Mouse (Mus musculus) E14TG2a.4 (cell line): ENCODE measurements at regions not wholly inside any gene's neighbourhood (a gene's known extent, or its start where the extent isn't known, plus 50 kb on each side); places are given as distances from the start of the nearest gene placed in this dataset.

Experiments used
- H3K27me3 ChIP-seq: 2 replicates; pipeline ENCODE4 v1.6.1; 2014; ENCODE audit warnings: low read length, control low read depth; ENCODE audit not compliant: insufficient read depth
- H3K36me3 ChIP-seq: 2 replicates; pipeline ENCODE4 v1.6.1; 2014; ENCODE audit warnings: low read length, control low read depth; ENCODE audit not compliant: insufficient read depth
- H3K4me1 ChIP-seq: replicated peaks from 2 replicates; pipeline ENCODE4 v1.6.1; 2014; ENCODE audit warnings: low read depth, low read length, control low read depth
- H3K4me3 ChIP-seq: replicated peaks from 2 replicates; pipeline ENCODE4 v1.5.1; 2014; ENCODE audit warnings: mild to moderate bottlenecking, low read length
- H3K9me3 ChIP-seq: 2 replicates; pipeline ENCODE4 v1.6.1; 2014; ENCODE audit warnings: low read length, control low read depth
- CTCF ChIP-seq: conservative IDR thresholded peaks from 2 replicates; pipeline ENCODE4 v1.5.1; 2014; ENCODE audit warnings: low read length
- NANOG ChIP-seq: IDR thresholded peaks from 2 replicates; pipeline ENCODE4 v1.6.1; 2014; ENCODE audit warnings: borderline replicate concordance, low read length, mixed read lengths
- POU5F1 ChIP-seq: IDR thresholded peaks from 2 replicates; pipeline ENCODE4 v1.6.1; 2014; ENCODE audit warnings: low read length, borderline replicate concordance

DNA sequence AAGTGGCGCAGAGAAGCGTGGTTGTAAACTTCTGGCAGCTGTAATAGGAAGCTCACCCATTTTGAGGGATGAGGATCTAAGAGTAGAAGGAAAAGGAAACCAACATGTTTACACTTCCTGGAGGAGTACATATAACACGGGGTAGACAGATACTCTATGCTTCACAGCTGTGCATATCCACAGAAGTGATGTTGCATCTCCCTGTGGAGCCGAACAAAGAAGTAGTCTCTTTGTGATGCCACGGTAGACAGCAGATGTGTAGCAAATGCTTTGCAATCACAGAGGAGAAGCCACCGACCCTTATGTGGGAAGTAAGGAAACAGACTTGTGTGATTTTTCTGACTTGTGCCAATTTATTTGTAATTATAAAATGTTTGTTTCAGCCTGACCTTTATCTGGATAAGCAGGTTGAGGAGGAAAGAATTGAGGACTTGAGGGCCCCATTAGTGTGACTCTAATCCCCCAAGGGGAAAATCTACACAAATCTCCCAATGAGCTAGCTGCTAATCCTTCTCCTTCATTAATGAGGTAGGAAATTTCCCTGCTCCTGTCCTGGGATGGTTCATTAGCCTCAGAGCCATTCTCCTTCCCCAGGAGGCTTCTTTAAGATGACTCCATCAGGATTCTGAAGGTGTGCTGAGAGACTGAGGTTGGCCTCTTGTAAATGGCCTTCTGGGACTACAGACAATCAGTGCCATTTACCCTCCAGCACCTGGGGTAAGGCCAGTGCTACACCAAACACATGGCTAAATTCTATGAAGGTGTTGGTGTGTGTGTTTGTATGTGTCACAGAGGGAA is 2119.9 kb upstream of the Lrrc6 start:
- TF ChIP-seq CTCF, result no peak
- no peak for TF ChIP-seq NANOG
- no peak for TF ChIP-seq POU5F1
- Histone ChIP-seq H3K4me1 (no peaks in the 10 kb centered on the region), H3K36me3 (no peaks in the 10 kb centered on the region), H3K27me3 (no peaks in the 10 kb centered on the region), H3K9me3 (no peaks in the 10 kb centered on the region), H3K4me3 (no peak overlapping the region)

- TF ChIP-seq NANOG, result no peak
- TF ChIP-seq POU5F1, result no peak
- no peak for TF ChIP-seq CTCF
- no peaks in the 10 kb centered on the region for H3K9me3 ChIP-seq
- H3K36me3 ChIP-seq, result no peaks in the 10 kb centered on the region
- no peaks in the 10 kb centered on the region for H3K4me1 ChIP-seq
- no peaks in the 10 kb centered on the region for H3K27me3 ChIP-seq
- no peak overlapping the region for H3K4me3 ChIP-seq
Observed at GRCm38 (mm10) chr15:68606110-68606791, 2105.5 kb upstream of the Lrrc6 start.

DNA sequence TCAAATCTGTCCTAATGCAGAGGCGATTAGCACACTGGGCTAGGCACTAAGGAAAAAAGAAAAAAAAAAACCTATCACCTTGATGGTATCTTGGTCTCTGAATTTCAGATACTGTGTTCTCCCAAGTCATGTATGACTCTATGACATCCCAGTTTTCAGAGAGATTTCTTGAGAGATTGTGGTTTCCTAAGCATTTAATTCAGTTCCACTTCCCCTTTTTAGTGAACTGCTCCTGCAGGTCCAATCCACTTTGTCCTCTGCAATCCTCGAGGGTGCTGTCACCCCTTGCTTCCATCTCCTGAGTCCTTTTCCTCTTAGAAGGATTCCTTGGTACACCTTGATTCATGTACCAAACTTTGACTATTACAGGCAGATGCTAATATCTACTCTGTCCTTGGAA is 2104.8 kb upstream of the Lrrc6 start:
- Histone ChIP-seq H3K4me1 (no peaks in the 10 kb centered on the region), H3K27me3 (no peaks in the 10 kb centered on the region), H3K9me3 (no peaks in the 10 kb centered on the region), H3K36me3 (no peaks in the 10 kb centered on the region), H3K4me3 (no peak overlapping the region)
- TF ChIP-seq POU5F1 (no peak), NANOG (no peak), CTCF (no peak)

GRCm38 (mm10) chr15:68582177-68582576 is 2081.5 kb upstream of the Lrrc6 start:
- Histone ChIP-seq H3K4me3 (no peak overlapping the region), H3K36me3 (no peaks in the 10 kb centered on the region), H3K27me3 (no peaks in the 10 kb centered on the region), H3K4me1 (no peaks in the 10 kb centered on the region), H3K9me3 (peaks cover 3% of the 10 kb centered on the region; the same call in 1 of the 2 replicates)
- TF ChIP-seq POU5F1 (no peak), NANOG (no peak), CTCF (no peak)

DNA sequence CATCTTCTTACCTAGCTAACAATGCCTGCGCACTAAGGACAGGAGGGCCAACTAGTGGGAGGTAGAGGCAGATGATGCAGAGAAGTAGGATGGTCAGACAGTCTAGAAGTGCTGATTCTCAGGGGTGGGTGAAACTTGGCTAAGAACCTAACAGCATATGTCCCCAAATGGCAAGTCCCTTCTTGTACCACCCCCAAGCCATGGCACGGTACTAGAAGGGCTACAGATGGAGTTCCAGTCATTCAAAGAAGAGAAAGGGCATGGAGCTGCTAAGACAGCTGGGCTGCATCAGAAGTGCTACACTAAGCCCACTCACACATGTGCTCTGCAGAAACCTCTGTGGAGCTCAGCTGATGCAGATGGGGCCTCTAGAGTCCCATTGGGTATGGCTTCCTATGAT is 2078.8 kb upstream of the Lrrc6 start:
- Histone ChIP-seq H3K27me3 (no peaks in the 10 kb centered on the region), H3K9me3 (peaks cover 3% of the 10 kb centered on the region; the same call in 1 of the 2 replicates), H3K4me3 (no peak overlapping the region), H3K36me3 (no peaks in the 10 kb centered on the region), H3K4me1 (no peaks in the 10 kb centered on the region)
- TF ChIP-seq NANOG, result no peak
- TF ChIP-seq POU5F1, result no peak
- TF ChIP-seq CTCF, result no peak

DNA sequence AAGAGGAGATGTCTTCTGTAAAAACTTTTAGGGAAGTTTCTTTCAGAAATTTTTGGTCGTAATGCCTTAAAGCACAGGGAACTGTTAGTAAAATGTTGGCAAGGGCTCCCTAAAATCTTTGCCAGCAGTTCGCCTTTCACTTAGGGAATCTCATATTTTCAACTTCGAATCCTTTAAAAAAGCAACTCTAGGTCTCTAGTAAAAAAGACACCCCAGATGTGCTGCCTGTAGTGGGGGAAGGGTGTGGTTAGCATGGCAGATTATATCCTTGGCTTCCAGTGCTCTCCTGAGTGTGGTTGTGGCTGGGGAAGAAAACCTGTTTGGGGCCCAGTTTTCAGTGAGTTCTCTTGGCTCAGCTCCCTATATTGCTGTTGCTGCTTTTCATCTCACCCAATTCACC is 2059.9 kb upstream of the Lrrc6 start:
- Histone ChIP-seq H3K27me3 (no peaks in the 10 kb centered on the region), H3K4me1 (no peaks in the 10 kb centered on the region), H3K36me3 (no peaks in the 10 kb centered on the region), H3K4me3 (no peak overlapping the region), H3K9me3 (no peaks in the 10 kb centered on the region)
- TF ChIP-seq POU5F1, result no peak
- TF ChIP-seq CTCF, result no peak
- TF ChIP-seq NANOG, result no peak

DNA sequence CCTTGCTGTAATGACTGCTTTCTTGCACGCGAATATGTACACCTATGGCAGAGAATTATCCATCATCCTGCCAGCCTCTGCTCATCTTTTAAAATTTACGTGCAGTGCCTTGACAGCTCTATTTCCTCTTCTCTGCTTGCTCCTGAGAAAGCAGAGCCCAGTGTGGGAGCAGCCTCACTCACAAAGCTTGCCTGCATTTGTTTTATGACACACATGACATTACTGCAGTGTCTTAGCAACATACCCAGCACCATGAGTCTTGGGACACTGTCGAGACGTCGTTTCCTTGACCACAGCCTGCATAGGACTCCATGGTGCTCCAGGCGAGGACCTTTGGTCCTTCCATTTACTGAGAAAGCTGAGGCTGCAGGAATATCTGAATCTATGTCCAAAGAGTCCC is 2055.4 kb upstream of the Lrrc6 start:
- H3K36me3 ChIP-seq, result no peaks in the 10 kb centered on the region
- no peaks in the 10 kb centered on the region for H3K4me1 ChIP-seq
- no peak overlapping the region for H3K4me3 ChIP-seq
- no peaks in the 10 kb centered on the region for H3K9me3 ChIP-seq
- TF ChIP-seq POU5F1, result no peak
- no peak for TF ChIP-seq NANOG
- no peak for TF ChIP-seq CTCF
- H3K27me3 ChIP-seq, result no peaks in the 10 kb centered on the region

- H3K4me3 ChIP-seq, result no peak overlapping the region
- H3K9me3 ChIP-seq, result no peaks in the 10 kb centered on the region
- TF ChIP-seq POU5F1 (no peak), NANOG (no peak), CTCF (no peak)
- H3K27me3 ChIP-seq, result no peaks in the 10 kb centered on the region
- no peaks in the 10 kb centered on the region for H3K4me1 ChIP-seq
- no peaks in the 10 kb centered on the region for H3K36me3 ChIP-seq
Observed at GRCm38 (mm10) chr15:68536055-68536325, 2035.3 kb upstream of the Lrrc6 start.
